8 mouse cellular contexts compared by ENCODE assay signal in the genomic region with DNA sequence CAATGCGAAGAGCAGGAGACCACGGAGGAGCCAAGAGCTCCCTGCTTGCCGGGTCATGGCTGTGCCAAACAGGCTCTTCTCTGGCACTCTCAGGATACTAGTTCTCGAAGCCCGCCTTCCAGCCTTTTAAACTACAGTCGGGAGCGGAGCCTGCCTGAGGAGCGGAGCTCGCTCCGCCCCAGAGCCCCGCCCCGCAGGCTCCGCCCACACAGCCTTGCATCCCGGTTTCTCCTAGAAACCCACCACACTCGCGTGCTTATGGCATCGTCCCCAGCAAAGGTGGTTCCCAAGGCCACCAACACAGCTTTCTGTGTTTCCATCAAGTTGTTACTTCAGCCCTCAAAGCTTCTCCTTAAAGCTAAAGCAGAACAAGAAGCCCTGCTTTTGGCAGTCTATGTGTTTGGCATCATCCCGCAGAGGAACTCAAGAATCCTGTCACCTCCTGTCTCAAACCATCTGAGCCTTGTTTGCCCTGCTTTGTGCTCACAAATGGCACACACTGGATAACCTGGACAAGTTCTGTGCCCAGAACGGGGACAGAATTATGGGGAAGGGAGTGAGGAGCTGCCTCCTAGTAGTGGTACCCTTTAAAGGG. TPM values are rescaled to one million over a fixed set of nuclear protein-coding genes. Genes with fewer than 3 reads are reported as not detected.
DNase-seq lines count a peak whose midpoint lies in the region; ATAC-seq and TF ChIP-seq lines count a peak whose summit lies in the region.

A gene (minus strand): TSS at position 156 of the 595 bp plus-strand sequence.

- 0 out of 2 replicates have a peak, but pooled peaks cover 4% of the 10 kb centered on the region for H3K36me3 ChIP-seq in liver, embryonic 11.5 days (ENCODE audit: control insufficient read depth, insufficient read depth, low read length)
- peaks cover 23% of the 10 kb centered on the region for H3K36me3 ChIP-seq in midbrain, postnatal 0 days (ENCODE audit: insufficient read depth, low read length)
- H3K36me3 ChIP-seq in stomach, embryonic 15.5 days = peaks cover 9% of the 10 kb centered on the region; the same call in 1 of the 2 replicates

- 3% methylated on average over 19 of the region's 19 CpGs for WGBS in liver, embryonic 11.5 days
- 4% methylated on average over 19 of the region's 19 CpGs for WGBS in midbrain, postnatal 0 days
- 3% methylated on average over 19 of the region's 19 CpGs for WGBS in stomach, embryonic 15.5 days

- DNase-seq in urinary bladder, adult 18-20 months (ENCODE audit: low spot score in 2 of 2) = peak; percentile 43 to 59
- no peak for DNase-seq in urinary bladder, postnatal 10 days (ENCODE audit: low spot score)
- peak; percentile 67 for DNase-seq in heart, adult 8-10 months (ENCODE audit: low spot score)
- peak; percentile 79 for DNase-seq in kidney, adult 18-20 months
- DNase-seq in liver, embryonic 11.5 days (ENCODE audit: low spot score) = peak; percentile 63
- peak; percentile 78 for DNase-seq in midbrain, postnatal 0 days (ENCODE audit: low spot score)

- peak; percentile 45; the same call in 1 of the 2 replicates for ATAC-seq in erythroblast, adult 5-6 weeks (replicated peaks; ENCODE audit: low FRiP score, poor library complexity, severe bottlenecking)
- ATAC-seq in liver, embryonic 11.5 days (replicated peaks; ENCODE audit: low FRiP score) = peak; percentile 49
- ATAC-seq in midbrain, postnatal 0 days (ENCODE audit: low FRiP score) = no peak
- peak; percentile 45; the same call in 1 of the 2 replicates for ATAC-seq in stomach, embryonic 15.5 days (ENCODE audit: insufficient read depth, low FRiP score, low read depth)

- no peak for TF ChIP-seq CTCF in midbrain, postnatal 0 days (IDR thresholded peaks at IDR 0.05)

- H3K4me1 ChIP-seq in liver, embryonic 11.5 days (replicated peaks; ENCODE audit: control insufficient read depth, insufficient read depth, low read length) = peaks cover 8% of the 10 kb centered on the region
- 0 out of 2 replicates have a peak, but pooled peaks cover 3% of the 10 kb centered on the region for H3K4me1 ChIP-seq in midbrain, postnatal 0 days (ENCODE audit: insufficient read depth, low read length)
- peaks cover 18% of the 10 kb centered on the region for H3K4me1 ChIP-seq in stomach, embryonic 15.5 days

- H3K27ac ChIP-seq in liver, embryonic 11.5 days (ENCODE audit: low read depth, low read length) = no peak within 1 kb of the TSS
- no peak within 1 kb of the TSS for H3K27ac ChIP-seq in midbrain, postnatal 0 days (ENCODE audit: low read depth, low read length)
- H3K27ac ChIP-seq in stomach, embryonic 15.5 days = no peak within 1 kb of the TSS

- no peaks in the 10 kb centered on the region for H3K9me3 ChIP-seq in liver, embryonic 11.5 days (ENCODE audit: control insufficient read depth, low read length)
- no peaks in the 10 kb centered on the region for H3K9me3 ChIP-seq in midbrain, postnatal 0 days (ENCODE audit: low read length)
- H3K9me3 ChIP-seq in stomach, embryonic 15.5 days = no peaks in the 10 kb centered on the region

- H3K27me3 ChIP-seq in liver, embryonic 11.5 days (replicated peaks; ENCODE audit: control insufficient read depth, insufficient read depth, low read length) = no peaks in the 10 kb centered on the region
- no peaks in the 10 kb centered on the region for H3K27me3 ChIP-seq in midbrain, postnatal 0 days (ENCODE audit: insufficient read depth, low read length)
- H3K27me3 ChIP-seq in stomach, embryonic 15.5 days (replicated peaks) = no peaks in the 10 kb centered on the region

- H3K4me3 ChIP-seq in liver, embryonic 11.5 days (ENCODE audit: low read depth, low read length) = peak within 1 kb of the TSS; percentile 54
- H3K4me3 ChIP-seq in midbrain, postnatal 0 days (ENCODE audit: low read depth, low read length) = peak within 1 kb of the TSS; percentile 32
- H3K4me3 ChIP-seq in stomach, embryonic 15.5 days (replicated peaks) = peak within 1 kb of the TSS; percentile 43

- H3K9ac ChIP-seq in liver, embryonic 11.5 days (ENCODE audit: low read depth, low read length) = peak within 1 kb of the TSS; percentile 68
- no peak within 1 kb of the TSS for H3K9ac ChIP-seq in midbrain, postnatal 0 days (replicated peaks; ENCODE audit: low read length, poor library complexity, severe bottlenecking)
- H3K9ac ChIP-seq in stomach, embryonic 15.5 days = peak within 1 kb of the TSS; percentile 33; the same call in 1 of the 2 replicates

- peak within 1 kb of the TSS; percentile 91 for H3K4me2 ChIP-seq in liver, embryonic 11.5 days
- peak within 1 kb of the TSS; percentile 75 for H3K4me2 ChIP-seq in midbrain, postnatal 0 days (ENCODE audit: low read depth, low read length, poor library complexity, severe bottlenecking)
- H3K4me2 ChIP-seq in stomach, embryonic 15.5 days = peak within 1 kb of the TSS; percentile 92

RNA-seq across cellular contexts. Expression of the gene that starts here (rescaled TPM):
- total RNA-seq in erythroblast, adult 5-6 weeks (2015; ENCODE audit: low replicate concordance) = not detected in 2 replicates
- total RNA-seq in erythroblast, adult 5-6 weeks (2017; ENCODE audit: low replicate concordance) = 7.9 TPM in 1 of 2 replicates, not detected in the other
- 10 to 100 TPM in 1 of 4 experiments, 1 to 10 TPM in 3; 5.1 to 11.7 (median 7.9) TPM for total RNA-seq in heart, adult 8-10 months (2022)
- 2.4 and 3.4 TPM in 2 replicates for polyA plus RNA-seq in liver, embryonic 11.5 days (2014; fragmentation: Nextera tagmentation; extraction: Ambion mirVana)
- 13.0 and 14.3 TPM in 2 replicates for total RNA-seq in midbrain, postnatal 0 days (2014; rRNA removed)
- polyA plus RNA-seq in midbrain, postnatal 0 days (2015; fragmentation: Nextera tagmentation; extraction: Ambion mirVana) = 9.4 and 10.1 TPM in 2 replicates
- polyA plus RNA-seq in stomach, embryonic 15.5 days (2015; fragmentation: Nextera tagmentation; extraction: Ambion mirVana) = 5.1 TPM in 2 replicates
